Mouse (Mus musculus): ENCODE measurements around the gene Satb2. TPM values are rescaled to one million over a fixed set of nuclear protein-coding genes. Genes with fewer than 3 reads are reported as not detected.

Satb2 gene
- 0.40 TPM for polyA plus RNA-seq (2014; fragmentation: Illumina TruSeq; extraction: RNeasy Lipid Tissue Mini Kit (QIAGEN cat#74804); ENCODE audit: low read depth, low replicate concordance)

GRCm38 (mm10) chr1:56978151-56978700, at the start of gene Satb2:
Gene Satb2, minus strand, starts transcription at chr1:56978650.

Data from adipose tissue, adult 10 weeks (tissue).